Mouse (Mus musculus): ENCODE results near the gene Arhgap27.

Gene Arhgap27

DNA sequence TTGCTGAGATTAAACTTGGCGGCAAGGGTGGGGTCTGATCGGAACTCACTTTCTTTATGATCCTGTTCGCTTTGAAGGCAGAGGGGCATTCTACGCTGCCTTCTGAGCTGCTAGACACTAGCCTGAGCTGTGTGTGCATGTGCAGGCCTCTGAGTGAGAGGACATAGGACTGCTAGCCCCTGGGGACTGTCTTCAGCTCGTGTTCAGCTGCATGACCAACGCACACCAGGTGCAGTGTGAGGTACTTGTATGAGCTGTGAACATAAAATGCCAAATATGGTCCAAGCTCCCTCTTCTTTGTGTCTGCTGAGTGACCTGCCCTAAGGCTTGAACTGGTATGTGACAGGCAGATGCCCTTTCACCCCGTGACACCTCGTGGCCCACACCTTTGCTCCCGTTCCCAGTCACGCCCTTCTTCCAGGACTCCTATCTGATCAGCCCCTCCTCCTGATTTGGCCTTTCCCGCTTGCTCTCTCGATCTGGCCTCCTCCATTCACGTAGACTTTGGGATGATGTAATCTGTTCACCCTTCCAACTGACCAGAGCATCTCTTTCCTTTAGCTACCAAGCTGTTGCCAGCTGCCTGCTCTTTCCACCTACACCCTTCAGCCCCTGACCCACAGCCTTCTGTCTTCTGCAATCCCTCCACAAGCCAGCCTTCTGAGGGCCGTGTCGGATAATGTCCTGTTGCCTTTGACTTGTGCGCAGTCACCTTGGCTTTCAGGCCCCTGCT, 6.4 kb downstream of the Arhgap27 start:
- no peak for DNase-seq (ENCODE audit: low spot score in 2 of 2)

- DNase-seq (ENCODE audit: low spot score in 2 of 2): no peak
Observed at GRCm38 (mm10) chr11:103356032-103356571, 7.4 kb downstream of the Arhgap27 start.

- DNase-seq (ENCODE audit: low spot score in 2 of 2): no peak
Observed at GRCm38 (mm10) chr11:103355251-103355650, 8.2 kb downstream of the Arhgap27 start.

- DNase-seq (ENCODE audit: low spot score in 2 of 2): no peak
Observed at GRCm38 (mm10) chr11:103354033-103354432, 9.5 kb downstream of the Arhgap27 start.

DNA sequence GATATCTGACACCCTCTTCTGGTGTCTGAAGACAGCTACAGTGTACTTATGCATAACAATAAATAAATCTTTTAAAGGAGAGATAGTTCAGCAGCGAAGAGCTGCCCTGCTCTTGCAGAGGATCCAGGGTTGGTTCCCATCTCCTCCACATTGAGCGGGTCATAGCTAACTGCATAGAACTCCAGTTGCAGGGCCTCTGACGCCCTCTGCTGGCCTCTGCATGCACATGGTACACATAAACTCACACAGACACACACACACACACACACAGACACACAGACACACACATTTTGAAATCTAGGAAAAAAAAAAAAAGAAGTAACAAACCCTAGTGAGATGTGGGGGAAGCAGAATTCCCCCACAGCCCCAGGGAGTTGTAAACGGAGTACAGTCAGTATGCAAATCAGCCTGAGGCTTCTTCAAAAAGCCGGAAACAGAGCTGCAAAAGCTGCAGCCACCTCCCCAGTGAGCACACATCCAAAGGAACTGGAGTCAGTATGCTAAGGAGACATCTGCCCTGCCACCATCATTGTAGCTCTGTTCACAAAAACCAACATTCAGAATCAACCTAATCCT, 11.2 kb downstream of the Arhgap27 start:
- DNase-seq (ENCODE audit: low spot score in 2 of 2): no peak

- no peak for DNase-seq (ENCODE audit: low spot score in 2 of 2)
Observed at GRCm38 (mm10) chr11:103350711-103351315, 12.7 kb downstream of the Arhgap27 start.

- no peak for DNase-seq (ENCODE audit: low spot score in 2 of 2)
Observed at GRCm38 (mm10) chr11:103349699-103350098, 13.8 kb downstream of the Arhgap27 start.

GRCm38 (mm10) chr11:103346657-103347056, 16.8 kb downstream of the Arhgap27 start:
- DNase-seq (ENCODE audit: low spot score in 2 of 2): peak; percentile 57 to 63

DNA sequence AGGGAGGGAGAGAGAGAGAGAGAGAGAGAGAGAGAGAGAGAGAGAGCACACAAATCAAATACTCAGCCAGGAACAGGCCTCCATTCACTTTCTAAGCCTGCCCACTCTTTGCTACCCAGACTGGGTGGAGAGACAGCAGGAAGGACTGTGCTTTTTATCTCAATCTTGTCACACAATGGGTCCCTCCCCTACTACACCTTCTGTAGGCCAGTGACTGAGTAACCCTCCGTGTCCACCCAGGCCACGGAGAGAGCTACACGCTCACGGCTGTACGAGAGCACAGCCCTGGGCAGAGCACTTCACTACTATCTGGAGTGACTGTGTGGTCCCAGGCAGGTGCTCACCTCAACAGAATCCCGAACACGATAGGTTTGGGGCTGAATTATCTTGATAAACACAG, 17.3 kb downstream of the Arhgap27 start:
- DNase-seq (ENCODE audit: low spot score in 2 of 2): no peak

- DNase-seq (ENCODE audit: low spot score in 2 of 2): no peak
Observed at GRCm38 (mm10) chr11:103345408-103346091, 17.9 kb downstream of the Arhgap27 start.

DNA sequence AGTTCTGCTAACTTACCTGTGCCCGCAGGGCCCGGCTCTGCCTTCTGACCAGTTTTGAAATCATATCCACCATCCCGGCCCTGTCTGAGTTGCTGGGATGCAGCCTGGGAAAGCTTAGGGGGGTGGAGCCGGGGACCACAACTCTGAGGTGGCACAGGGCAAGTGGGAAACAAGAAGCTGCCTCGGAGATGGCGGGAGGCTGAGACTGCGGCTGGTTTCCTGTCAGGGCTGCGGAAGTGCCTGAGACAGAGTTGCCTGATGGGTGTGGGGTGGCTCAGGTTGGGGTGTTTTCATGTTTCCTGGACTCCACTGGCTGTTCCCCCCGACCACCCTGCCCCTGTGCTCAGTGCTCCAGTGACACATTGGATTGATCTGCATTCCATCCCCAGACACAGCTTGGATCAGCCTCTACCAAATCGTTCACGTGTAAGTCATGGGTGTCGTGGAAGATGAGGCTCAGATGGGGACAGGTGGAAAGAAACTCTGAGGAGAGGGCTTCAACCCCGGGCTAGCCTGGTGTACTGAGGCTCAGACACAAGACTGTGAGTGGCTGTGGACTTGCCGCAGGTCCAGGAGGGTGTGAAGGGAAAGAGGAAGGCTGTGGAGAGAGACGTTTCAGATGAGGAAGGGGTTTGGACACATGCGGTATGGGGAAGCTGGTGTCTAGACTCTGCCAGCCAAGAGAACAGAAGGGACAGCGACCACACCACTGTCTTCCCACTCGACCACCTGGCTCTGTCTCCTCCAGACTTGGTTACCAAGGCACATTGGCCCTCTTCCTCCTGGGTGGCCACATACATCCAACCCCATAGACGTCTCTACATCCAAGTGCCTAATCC, 18.8 kb downstream of the Arhgap27 start:
- peak in 1 of 2 experiments; percentile 48 for DNase-seq (ENCODE audit: low spot score in 2 of 2)

GRCm38 (mm10) chr11:103343881-103344280, 19.6 kb downstream of the Arhgap27 start:
- DNase-seq (ENCODE audit: low spot score in 2 of 2): no peak

DNA sequence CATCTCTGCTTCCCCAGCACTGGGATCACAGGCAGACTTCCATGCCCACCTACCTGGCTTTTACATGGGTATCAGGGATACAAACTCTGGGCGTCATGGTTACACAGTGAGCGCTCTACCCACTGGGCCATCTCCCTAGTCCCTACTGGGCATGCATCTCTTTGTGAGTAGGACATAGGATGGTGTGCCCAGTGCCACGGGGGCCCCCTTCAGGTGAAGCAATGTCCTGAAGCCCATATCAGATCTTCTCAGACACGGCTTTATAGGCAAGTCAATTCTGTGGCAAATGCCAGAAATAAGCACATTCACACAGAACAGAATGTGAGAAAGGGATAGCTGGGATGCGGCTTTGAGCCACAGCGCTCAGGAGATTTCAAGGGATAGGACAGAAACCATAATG, 20.4 kb downstream of the Arhgap27 start:
- no peak for DNase-seq (ENCODE audit: low spot score in 2 of 2)

DNA sequence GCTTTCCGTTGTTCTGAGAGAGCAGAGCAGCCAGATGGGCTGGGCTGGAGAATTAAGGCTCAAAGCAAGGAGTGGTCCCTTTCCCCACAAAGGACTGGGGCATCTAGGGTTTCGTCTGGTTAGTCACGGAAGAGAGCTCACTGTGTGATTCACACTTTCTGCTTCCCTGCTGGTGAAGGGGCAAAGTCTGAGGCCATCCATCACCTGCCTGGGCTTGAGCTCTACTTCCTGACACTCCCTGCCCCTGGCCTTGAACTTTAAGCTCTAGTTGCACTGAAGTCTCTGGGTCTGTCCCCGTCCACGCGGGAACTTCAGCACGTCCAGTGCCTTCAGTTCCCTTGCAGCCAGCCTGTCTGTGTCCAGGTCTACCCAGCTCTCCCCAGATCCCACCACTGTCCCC, 22.8 kb downstream of the Arhgap27 start:
- no peak for DNase-seq (ENCODE audit: low spot score in 2 of 2)

- no peak for DNase-seq (ENCODE audit: low spot score in 2 of 2)
Observed at GRCm38 (mm10) chr11:103340130-103340529, 23.4 kb downstream of the Arhgap27 start.

DNA sequence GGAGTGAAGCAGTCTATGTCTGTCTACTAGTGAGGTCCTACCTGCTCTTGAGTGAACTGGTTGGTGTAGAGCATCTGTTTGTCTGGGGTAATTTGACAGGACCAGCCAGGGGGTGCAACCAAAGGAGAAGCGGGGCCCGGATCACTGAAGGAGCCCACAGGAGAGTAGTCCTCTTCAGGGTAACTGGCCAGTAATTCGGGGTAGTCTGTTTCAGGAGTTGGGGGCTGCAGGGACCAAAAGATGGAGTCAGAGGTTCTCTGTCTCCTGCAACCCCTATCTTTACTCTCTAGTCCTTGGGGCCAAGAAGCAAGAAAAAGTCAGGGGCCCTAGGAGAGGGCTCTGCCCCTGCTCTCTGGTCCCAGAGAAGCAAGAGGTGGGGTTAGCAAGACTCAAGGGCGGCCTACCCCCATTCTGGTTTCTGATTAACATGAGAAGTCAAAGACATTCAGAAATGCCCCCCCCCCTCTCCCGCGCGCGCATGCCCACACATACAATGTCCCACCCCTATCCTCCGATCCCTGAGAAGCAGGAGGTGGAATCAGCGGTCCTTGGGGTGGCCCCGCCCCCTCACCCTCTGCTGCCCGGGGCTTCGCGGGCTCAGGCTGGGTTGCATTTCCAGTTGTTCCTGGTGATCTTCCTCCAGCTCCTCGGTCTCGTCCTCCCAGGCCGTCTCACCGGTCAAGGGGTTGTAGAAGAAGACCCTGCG, 23.9 kb downstream of the Arhgap27 start:
- no peak for DNase-seq (ENCODE audit: low spot score in 2 of 2)

GRCm38 (mm10) chr11:103338671-103339070, 24.8 kb downstream of the Arhgap27 start:
- DNase-seq (ENCODE audit: low spot score in 2 of 2): no peak

DNA sequence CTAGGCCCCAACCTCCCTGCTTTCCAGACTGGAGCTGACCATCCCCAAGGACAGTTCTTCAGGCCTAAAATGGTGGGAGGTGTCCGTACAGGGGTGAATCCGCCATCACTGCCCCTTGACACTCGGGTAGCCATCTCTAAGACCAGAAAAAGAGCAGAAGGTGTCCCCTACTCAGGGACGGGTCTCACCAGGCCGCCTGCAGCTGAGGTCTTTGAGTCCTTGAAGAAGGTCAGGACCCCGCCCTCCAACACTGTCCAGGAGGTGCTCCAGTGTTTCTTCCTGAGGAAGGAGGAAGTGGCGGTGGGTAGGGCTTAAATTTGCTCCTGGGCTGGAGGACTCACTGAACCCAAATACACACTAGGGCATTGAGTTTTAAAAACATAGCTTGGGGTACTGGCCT, 25.4 kb downstream of the Arhgap27 start:
- no peak for DNase-seq (ENCODE audit: low spot score in 2 of 2)

- no peak for DNase-seq (ENCODE audit: low spot score in 2 of 2)
Observed at GRCm38 (mm10) chr11:103337180-103337579, 26.3 kb downstream of the Arhgap27 start.

DNA sequence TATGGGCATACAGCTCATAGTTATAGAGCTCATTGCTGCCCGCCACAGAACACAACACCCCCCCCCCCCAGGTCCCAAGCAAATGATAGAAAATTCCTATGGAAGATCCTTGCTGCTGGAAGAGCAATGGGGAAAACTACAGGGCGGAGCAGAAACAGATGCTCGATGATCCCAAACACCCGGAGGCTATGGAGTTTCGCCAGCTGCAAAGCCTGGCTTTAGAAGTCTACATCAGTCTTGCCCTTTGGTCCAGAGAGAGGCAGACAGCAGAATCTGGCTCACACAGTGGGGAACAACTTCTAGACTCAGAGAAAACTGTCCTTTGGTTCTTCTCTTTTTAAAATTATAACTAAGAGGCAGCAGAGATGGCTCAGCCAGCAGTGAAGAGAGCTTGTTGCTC, 27.9 kb downstream of the Arhgap27 start:
- DNase-seq (ENCODE audit: low spot score in 2 of 2): no peak

GRCm38 (mm10) chr11:103334925-103335324, 28.6 kb downstream of the Arhgap27 start:
- no peak for DNase-seq (ENCODE audit: low spot score in 2 of 2)

Measured in right cerebral cortex, postnatal 10 days (tissue).